Mouse (Mus musculus): ENCODE data around the gene Olfr548-ps1.

Gene Olfr548-ps1

GRCm38 (mm10) chr7:102573174-102573830 lies 32.6 kb downstream of the Olfr548-ps1 start:
- no peak for DNase-seq (ENCODE audit: low spot score)

GRCm38 (mm10) chr7:102575998-102576397 lies 35.3 kb downstream of the Olfr548-ps1 start:
- no peak for DNase-seq (ENCODE audit: low spot score)

- DNase-seq (ENCODE audit: low spot score) = no peak
Measured at GRCm38 (mm10) chr7:102591786-102592185, 51.1 kb downstream of the Olfr548-ps1 start, which contains the start of gene Olfr551. TSS of gene Olfr551 (minus strand) at chr7:102591886.

Measured in layer of hippocampus, adult 9-10 months (tissue).